Mouse (Mus musculus) liver, embryonic 11.5 days (tissue): ENCODE measurements around the gene Sufu. TPM values are rescaled to one million over a fixed set of nuclear protein-coding genes. Genes with fewer than 3 reads are reported as not detected.

Experiments
- ATAC-seq: fragments of 200-750 bp; cut with Nextera tagmentation; replicated peaks from 2 replicates; pipeline ENCODE4 v1.8.0; 2017; ENCODE audit warnings: moderate number of reproducible peaks, mild to moderate bottlenecking, moderate TSS enrichment, moderate library complexity; ENCODE audit not compliant: low FRiP score
- DNase-seq: peaks from one replicate; pipeline ENCODE4 v3.0.0-alpha.2; 2017; ENCODE audit warnings: low spot score
- H3K27ac ChIP-seq: fragments of 300-500 bp; sonication (generic); 2 replicates; pipeline ENCODE4 v1.5.1; 2014; ENCODE audit warnings: mild to moderate bottlenecking, low read depth, low read length, control low read depth
- H3K27me3 ChIP-seq: fragments of 300-500 bp; sonication (generic); replicated peaks from 2 replicates; pipeline ENCODE4 v1.6.1; 2014; ENCODE audit warnings: low read length, mixed read lengths; ENCODE audit not compliant: control insufficient read depth, insufficient read depth
- H3K36me3 ChIP-seq: fragments of 300-500 bp; sonication (generic); 2 replicates; pipeline ENCODE4 v1.6.1; 2014; ENCODE audit warnings: mild to moderate bottlenecking, low read length, moderate library complexity, mixed read lengths; ENCODE audit not compliant: control insufficient read depth, insufficient read depth
- H3K4me1 ChIP-seq: fragments of 300-500 bp; sonication (generic); replicated peaks from 2 replicates; pipeline ENCODE4 v1.6.1; 2014; ENCODE audit warnings: low read length, mixed read lengths; ENCODE audit not compliant: control insufficient read depth, insufficient read depth
- H3K4me2 ChIP-seq: fragments of 300-500 bp; sonication (generic); 2 replicates; pipeline ENCODE4 v1.6.1; 2014; ENCODE audit warnings: mild to moderate bottlenecking, control low read depth, moderate library complexity
- H3K4me3 ChIP-seq: fragments of 300-500 bp; sonication (generic); 2 replicates; pipeline ENCODE4 v1.5.1; 2014; ENCODE audit warnings: low read depth, low read length, control low read depth
- H3K9ac ChIP-seq: fragments of 300-500 bp; sonication (generic); 2 replicates; pipeline ENCODE4 v1.6.1; 2014; ENCODE audit warnings: low read depth, low read length, control low read depth
- H3K9me3 ChIP-seq: fragments of 300-500 bp; sonication (generic); 2 replicates; pipeline ENCODE4 v1.6.1; 2016; ENCODE audit warnings: low read length, inconsistent platforms, mixed read lengths; ENCODE audit not compliant: control insufficient read depth
- WGBS: fragments of 180-500 bp; shearing (Covaris S2); extraction: QIAGEN DNeasy Blood & Tissue Kit; methylation state at CpG from one replicate; pipeline ENCODE4 v1.1.7; 2014; 5-methylcytosine and 5-hydroxymethylcytosine counted together
- polyA plus RNA-seq: library from polyadenylated mRNA; unstranded; fragments of >200 nt; fragmentation: Nextera tagmentation; extraction: Ambion mirVana; gene quantifications from 2 replicates; pipeline ENCODE4 v1.2.1, GENCODE M21; 2014

Gene Sufu
- polyA plus RNA-seq, 1 experiment from 2014 or later: 22.8 TPM

- ATAC-seq: no peak
- Histone ChIP-seq H3K4me2 (no peak overlapping the region), H3K9me3 (no peaks in the 10 kb centered on the region), H3K9ac (no peak overlapping the region), H3K27me3 (no peaks in the 10 kb centered on the region), H3K4me1 (peaks cover 4% of the 10 kb centered on the region; the same call in 1 of the 2 replicates), H3K4me3 (no peak overlapping the region), H3K27ac (no peak overlapping the region), H3K36me3 (peaks cover 26% of the 10 kb centered on the region)
- no peak for DNase-seq
- 56% methylated on average over 4 of the region's 4 CpGs for WGBS
These were observed 20.8 kb upstream of the Sufu start for GRCm38 (mm10) chr19:46375891-46376290.

- Histone ChIP-seq H3K9me3 (no peaks in the 10 kb centered on the region), H3K9ac (no peak overlapping the region), H3K4me3 (no peak overlapping the region), H3K4me1 (no peaks in the 10 kb centered on the region), H3K36me3 (peaks cover 71% of the 10 kb centered on the region), H3K27ac (no peak overlapping the region), H3K4me2 (no peak overlapping the region), H3K27me3 (no peaks in the 10 kb centered on the region)
- 93% methylated on average over 9 of the region's 9 CpGs for WGBS
- ATAC-seq: no peak
- DNase-seq: no peak
These were observed 14.4 kb upstream of the Sufu start for GRCm38 (mm10) chr19:46382275-46382674.

GRCm38 (mm10) chr19:46389872-46390271, 6.8 kb upstream of the Sufu start:
- DNase-seq (no peak), ATAC-seq (no peak)
- H3K4me2 ChIP-seq: no peak overlapping the region
- no peaks in the 10 kb centered on the region for H3K9me3 ChIP-seq
- 86% methylated on average over 5 of the region's 5 CpGs for WGBS
- no peak overlapping the region for H3K4me3 ChIP-seq
- H3K36me3 ChIP-seq: peaks cover 17% of the 10 kb centered on the region
- H3K4me1 ChIP-seq: peaks cover 8% of the 10 kb centered on the region; the same call in 1 of the 2 replicates
- no peak overlapping the region for H3K27ac ChIP-seq
- H3K27me3 ChIP-seq: no peaks in the 10 kb centered on the region
- H3K9ac ChIP-seq: no peak overlapping the region

- H3K36me3 ChIP-seq: peaks cover 6% of the 10 kb centered on the region
- DNase-seq: peak; percentile 46
- no peak overlapping the region for H3K9ac ChIP-seq
- no peak overlapping the region for H3K4me3 ChIP-seq
- H3K27me3 ChIP-seq: no peaks in the 10 kb centered on the region
- H3K27ac ChIP-seq: no peak overlapping the region
- 48% methylated on average over 4 of the region's 4 CpGs for WGBS
- H3K9me3 ChIP-seq: no peaks in the 10 kb centered on the region
- H3K4me1 ChIP-seq: peaks cover 8% of the 10 kb centered on the region; the same call in 1 of the 2 replicates
- H3K4me2 ChIP-seq: no peak overlapping the region
- ATAC-seq: no peak
These were observed 4.7 kb upstream of the Sufu start for GRCm38 (mm10) chr19:46392018-46392417.

DNA sequence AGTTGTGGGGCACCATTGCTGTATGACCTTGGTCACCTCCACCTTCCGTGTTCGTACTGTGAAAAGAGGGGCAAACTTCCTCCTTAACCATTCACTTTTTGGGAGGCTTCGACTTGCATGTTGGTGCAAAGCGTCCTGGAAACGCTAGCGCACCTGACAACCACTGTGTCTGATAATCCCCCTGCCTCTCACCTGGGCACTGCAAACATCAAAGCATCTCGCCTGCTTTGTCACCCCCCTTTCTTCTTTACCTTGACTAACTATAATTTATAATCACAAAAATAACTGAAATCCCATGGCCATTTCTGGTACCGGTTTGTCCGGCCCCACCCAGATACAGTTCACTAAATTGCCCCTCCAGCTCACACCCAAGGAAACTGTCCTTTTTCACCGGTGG, 2.0 kb upstream of the Sufu start:
- no peaks in the 10 kb centered on the region for H3K27me3 ChIP-seq
- H3K4me2 ChIP-seq: peak overlapping the region; percentile 95
- peak overlapping the region; percentile 49 for H3K9ac ChIP-seq
- H3K4me3 ChIP-seq: peak overlapping the region; percentile 85
- H3K27ac ChIP-seq: no peak overlapping the region
- H3K9me3 ChIP-seq: no peaks in the 10 kb centered on the region
- WGBS: 6% methylated on average over 10 of the region's 10 CpGs
- H3K4me1 ChIP-seq: peaks cover 27% of the 10 kb centered on the region
- DNase-seq (no peak), ATAC-seq (no peak)
- peaks cover 5% of the 10 kb centered on the region; the same call in 1 of the 2 replicates for H3K36me3 ChIP-seq

DNA sequence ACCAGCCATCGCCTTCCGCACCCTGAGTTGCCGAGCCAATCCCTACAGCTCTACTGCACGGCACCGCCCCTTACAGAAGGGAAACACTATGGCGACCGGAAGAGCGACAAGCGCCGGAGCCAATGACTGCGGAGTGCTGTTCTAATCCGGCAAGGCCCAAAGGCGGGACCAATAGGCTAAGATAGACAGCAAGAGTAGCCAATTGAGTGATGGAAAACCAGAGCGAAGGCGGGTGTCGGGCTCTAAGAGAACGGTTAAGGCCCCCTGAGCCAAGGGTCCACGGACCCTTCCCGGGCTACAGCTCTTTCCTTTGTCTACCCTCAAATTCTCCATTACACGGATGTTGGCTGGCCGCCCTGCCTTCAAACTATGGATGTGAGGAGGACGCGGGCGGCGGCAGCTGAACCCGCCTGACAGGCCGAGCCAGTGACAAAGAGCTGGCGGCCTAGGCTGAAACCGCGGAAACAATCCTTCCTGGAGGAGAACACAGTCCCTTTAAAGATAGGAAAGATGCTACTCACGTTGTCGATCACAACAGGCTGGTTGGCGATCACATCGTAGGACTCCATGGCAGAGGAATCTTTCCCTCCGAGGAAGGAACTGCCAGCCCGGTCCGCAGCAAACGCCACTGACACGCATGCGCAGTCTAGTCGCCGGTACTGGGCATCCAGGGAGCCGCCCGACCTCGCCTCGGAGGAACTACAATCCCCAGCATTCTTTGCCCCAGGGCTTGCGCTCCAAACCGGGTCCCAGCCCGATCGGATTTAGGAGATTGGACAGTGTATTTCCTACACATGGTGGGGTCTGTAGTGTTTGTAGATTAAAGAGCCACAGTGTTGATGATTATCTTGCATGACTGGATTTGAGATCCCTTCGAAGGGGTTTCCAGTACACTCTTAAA, 1.3 kb upstream of the Sufu start, which contains the start of gene Actr1a:
Gene Actr1a (minus strand): TSS at position 640 of the 901 bp plus-strand sequence.
- DNase-seq (peak; percentile 95), ATAC-seq (peak; percentile 94)
- H3K27ac ChIP-seq: peak within 1 kb of the TSS; percentile 72; the same call in 1 of the 2 replicates
- peak within 1 kb of the TSS; percentile 89 for H3K4me3 ChIP-seq
- H3K9me3 ChIP-seq: no peaks in the 10 kb centered on the region
- peaks cover 5% of the 10 kb centered on the region; the same call in 1 of the 2 replicates for H3K36me3 ChIP-seq
- H3K27me3 ChIP-seq: no peaks in the 10 kb centered on the region
- H3K4me1 ChIP-seq: peaks cover 27% of the 10 kb centered on the region
- peak within 1 kb of the TSS; percentile 95 for H3K4me2 ChIP-seq
- WGBS: under 1% methylated on average over 51 of the region's 51 CpGs
- H3K9ac ChIP-seq: peak within 1 kb of the TSS; percentile 81

DNA sequence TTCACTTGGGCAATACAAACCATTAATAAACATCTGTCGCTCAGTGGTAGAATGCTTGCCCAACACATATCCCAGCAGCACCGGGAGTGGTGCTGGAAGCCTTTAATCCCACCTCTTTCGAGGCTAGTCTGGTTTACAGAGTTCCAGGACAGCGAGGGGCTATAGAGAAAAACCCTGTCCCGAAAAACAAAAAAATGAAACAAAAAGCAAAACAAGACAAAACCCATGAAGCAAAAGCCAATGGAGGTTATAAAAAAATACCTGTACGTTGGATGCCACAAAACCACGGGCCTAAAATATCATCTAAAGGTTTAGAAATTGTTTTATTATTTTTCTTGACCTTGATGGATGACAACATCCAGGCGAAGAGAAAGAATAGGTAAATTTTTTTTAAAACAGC, 587 bp upstream of the Sufu start:
- H3K4me2 ChIP-seq: peak overlapping the region; percentile 95
- H3K9me3 ChIP-seq: no peaks in the 10 kb centered on the region
- 11% methylated on average over 8 of the region's 8 CpGs for WGBS
- H3K27ac ChIP-seq: peak overlapping the region; percentile 35; the same call in 1 of the 2 replicates
- no peak for DNase-seq
- H3K27me3 ChIP-seq: no peaks in the 10 kb centered on the region
- peaks cover 27% of the 10 kb centered on the region for H3K4me1 ChIP-seq
- no peak for ATAC-seq
- H3K4me3 ChIP-seq: peak overlapping the region; percentile 85
- H3K9ac ChIP-seq: peak overlapping the region; percentile 81
- peaks cover 5% of the 10 kb centered on the region for H3K36me3 ChIP-seq

DNA sequence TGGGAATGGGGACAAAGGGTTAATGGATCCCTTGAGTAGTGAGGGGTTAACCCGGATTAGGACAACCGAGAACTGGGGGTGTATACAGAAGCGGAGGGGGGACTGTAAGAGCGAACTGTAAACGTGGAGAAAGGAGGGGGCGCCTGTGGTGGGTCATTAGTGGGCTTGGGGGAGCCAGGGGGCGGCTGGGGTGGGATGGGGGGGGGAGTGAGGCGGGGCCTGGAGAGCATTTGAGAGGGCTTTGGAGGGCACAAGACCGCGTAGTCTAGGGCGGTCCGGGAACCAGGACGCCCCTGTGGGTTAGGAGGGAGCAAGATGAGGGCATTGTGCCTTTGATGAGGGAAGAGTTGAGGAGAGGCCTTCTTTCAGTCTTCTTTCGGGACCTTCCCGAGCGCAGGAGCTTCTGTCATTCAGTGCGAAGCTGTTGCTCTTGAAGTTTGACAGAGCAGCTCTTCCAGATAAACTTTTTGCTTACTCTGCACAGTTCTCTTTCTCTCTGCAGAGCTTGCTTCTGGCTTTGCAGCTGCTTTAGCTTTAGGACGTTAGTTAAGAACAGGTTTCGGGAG, 823 bp downstream of the Sufu start:
- Histone ChIP-seq H3K27me3 (no peaks in the 10 kb centered on the region), H3K36me3 (peaks cover 5% of the 10 kb centered on the region), H3K4me2 (peak overlapping the region; percentile 95), H3K9ac (peak overlapping the region; percentile 85), H3K4me1 (peaks cover 27% of the 10 kb centered on the region), H3K27ac (peak overlapping the region; percentile 68; the same call in 1 of the 2 replicates), H3K9me3 (no peaks in the 10 kb centered on the region), H3K4me3 (peak overlapping the region; percentile 89)
- no peak for ATAC-seq
- no peak for DNase-seq
- 4% methylated on average over 19 of the region's 19 CpGs for WGBS
